Mouse (Mus musculus) G1E (cell line): Measurements from ENCODE around the gene Ankzf1. TPM values are rescaled to one million over a fixed set of nuclear protein-coding genes. Genes with fewer than 3 reads are reported as not detected.

Experiments used
- ATAC-seq: 2 replicates; pipeline ENCODE4 v1.8.0; 2016; ENCODE audit warnings: mild to moderate bottlenecking; ENCODE audit not compliant: insufficient number of reproducible peaks, poor library complexity, low FRiP score, severe bottlenecking; ENCODE audit errors: extremely low read depth
- DNase-seq: peaks from one replicate; pipeline ENCODE4 v3.0.0; 2012; ENCODE audit warnings: low spot score
- H3K27me3 ChIP-seq: 2 replicates; pipeline ENCODE4 v1.6.1; 2012; ENCODE audit warnings: mild to moderate bottlenecking, low read length, inconsistent platforms; ENCODE audit not compliant: insufficient read depth
- H3K36me3 ChIP-seq: replicated peaks from 2 replicates; pipeline ENCODE3; 2012; ENCODE audit warnings: mild to moderate bottlenecking, inconsistent platforms
- H3K4me1 ChIP-seq: 2 replicates; pipeline ENCODE4 v1.6.1; 2012; ENCODE audit warnings: low read depth, low read length, inconsistent platforms, mixed read lengths; ENCODE audit not compliant: insufficient read depth
- H3K4me3 ChIP-seq: 2 replicates; pipeline ENCODE4 v1.5.1; 2012; ENCODE audit warnings: low read depth, mild to moderate bottlenecking, inconsistent platforms, low read length, moderate library complexity, mixed read lengths
- H3K9me3 ChIP-seq: replicated peaks from 2 replicates; pipeline ENCODE4 v1.6.1; 2012; ENCODE audit warnings: inconsistent platforms
- CTCF ChIP-seq: IDR thresholded peaks from 2 replicates; pipeline ENCODE4 v1.5.1; 2012; ENCODE audit warnings: low read depth, low read length, inconsistent platforms, mixed read lengths
- GATA1 ChIP-seq: IDR thresholded peaks from 2 replicates; pipeline ENCODE4 v1.6.1; 2012; ENCODE audit warnings: borderline replicate concordance, low read length, inconsistent platforms, mixed read lengths
- GATA2 ChIP-seq: IDR thresholded peaks from 2 replicates; pipeline ENCODE4 v1.6.1; 2012; ENCODE audit warnings: low read depth, low read length, inconsistent platforms, borderline replicate concordance
- POLR2AphosphoS5 ChIP-seq: IDR thresholded peaks from 2 replicates; pipeline ENCODE4 v1.6.1; 2012; ENCODE audit warnings: low read depth, low read length, inconsistent platforms; ENCODE audit not compliant: insufficient replicate concordance
- TAL1 ChIP-seq: conservative IDR thresholded peaks from 2 replicates; pipeline ENCODE4 v1.6.1; 2012; ENCODE audit warnings: low read depth, low read length, inconsistent platforms, mixed read lengths
- polyA plus RNA-seq: library from polyadenylated mRNA; stranded (reverse); fragments of >175 nt; gene quantifications from 2 replicates; pipeline ENCODE4 v1.2.3, GENCODE M21; 2012
- total RNA-seq, 2 experiments: library from RNA; stranded (forward) in 1 of 2; stranded (reverse) in 1 of 2; fragments of 200-1000 nt in 1 of 2; fragments of >200 nt in 1 of 2; fragmentation: Nextera tagmentation in 1 of 2; gene quantifications; 2 replicates each; pipeline ENCODE4 v1.2.3; 2014 to 2017

Gene Ankzf1
- total and polyA plus RNA-seq, 3 experiments, result 22.9 to 57.4 (median 50.4) TPM

GRCm38 (mm10) chr1:75179334-75180104, 12.4 kb upstream of the Ankzf1 start:
- no peaks in the 10 kb centered on the region; the same call in 1 of the 2 replicates for H3K27me3 ChIP-seq
- peaks cover 59% of the 10 kb centered on the region for H3K4me1 ChIP-seq
- peaks cover 81% of the 10 kb centered on the region for H3K36me3 ChIP-seq
- DNase-seq, result peak; percentile 86
- peak; percentile 65 for ATAC-seq
- H3K4me3 ChIP-seq, result peak overlapping the region; percentile 80
- H3K9me3 ChIP-seq, result peaks cover 3% of the 10 kb centered on the region; the same call in 1 of the 2 replicates
- no peak for TF ChIP-seq GATA2
- peak; percentile 47; the same call in 1 of the 2 replicates for TF ChIP-seq TAL1
- TF ChIP-seq POLR2AphosphoS5, result no peak

GRCm38 (mm10) chr1:75180105-75180590, 11.8 kb upstream of the Ankzf1 start, which contains the start of gene Abcb6:
Abcb6 (minus strand) TSS chr1:75180392.
- TF ChIP-seq POLR2AphosphoS5 (no peak), TAL1 (no peak), GATA1 (no peak), GATA2 (no peak)
- peak; percentile 94 for DNase-seq
- ATAC-seq, result peak; percentile 85
- Histone ChIP-seq H3K4me3 (peak within 1 kb of the TSS; percentile 80), H3K9me3 (peaks cover 3% of the 10 kb centered on the region; the same call in 1 of the 2 replicates), H3K36me3 (peaks cover 82% of the 10 kb centered on the region), H3K27me3 (no peaks in the 10 kb centered on the region; the same call in 1 of the 2 replicates), H3K4me1 (peaks cover 63% of the 10 kb centered on the region)

GRCm38 (mm10) chr1:75180741-75181140, 11.2 kb upstream of the Ankzf1 start:
- no peak for TF ChIP-seq POLR2AphosphoS5
- no peak for TF ChIP-seq TAL1
- no peak for TF ChIP-seq GATA1
- TF ChIP-seq GATA2, result no peak
- no peak for TF ChIP-seq CTCF
- no peak for ATAC-seq
- Histone ChIP-seq H3K36me3 (peaks cover 82% of the 10 kb centered on the region), H3K4me3 (peak overlapping the region; percentile 80; the same call in 1 of the 2 replicates), H3K4me1 (peaks cover 62% of the 10 kb centered on the region), H3K27me3 (no peaks in the 10 kb centered on the region; the same call in 1 of the 2 replicates), H3K9me3 (peaks cover 3% of the 10 kb centered on the region; the same call in 1 of the 2 replicates)
- no peak for DNase-seq

- Histone ChIP-seq H3K4me1 (peaks cover 58% of the 10 kb centered on the region), H3K9me3 (peaks cover 3% of the 10 kb centered on the region; the same call in 1 of the 2 replicates), H3K4me3 (peak overlapping the region; percentile 10; the same call in 1 of the 2 replicates), H3K27me3 (no peaks in the 10 kb centered on the region; the same call in 1 of the 2 replicates), H3K36me3 (peaks cover 82% of the 10 kb centered on the region)
- TF ChIP-seq TAL1, result no peak
- TF ChIP-seq GATA2, result no peak
- no peak for TF ChIP-seq CTCF
- no peak for TF ChIP-seq POLR2AphosphoS5
- TF ChIP-seq GATA1, result no peak
- ATAC-seq (no peak), DNase-seq (no peak)
Measured at GRCm38 (mm10) chr1:75181377-75181870, 10.5 kb upstream of the Ankzf1 start.

- Histone ChIP-seq H3K27me3 (no peaks in the 10 kb centered on the region; the same call in 1 of the 2 replicates), H3K36me3 (peaks cover 82% of the 10 kb centered on the region)
- no peak for ATAC-seq
Measured at GRCm38 (mm10) chr1:75182160-75182559, 9.8 kb upstream of the Ankzf1 start.

GRCm38 (mm10) chr1:75185495-75185894, 6.5 kb upstream of the Ankzf1 start:
- DNase-seq (no peak), ATAC-seq (no peak)
- no peaks in the 10 kb centered on the region; the same call in 1 of the 2 replicates for H3K27me3 ChIP-seq
- peaks cover 97% of the 10 kb centered on the region for H3K36me3 ChIP-seq
- H3K4me3 ChIP-seq, result no peak overlapping the region
- peaks cover 3% of the 10 kb centered on the region; the same call in 1 of the 2 replicates for H3K9me3 ChIP-seq
- H3K4me1 ChIP-seq, result peaks cover 50% of the 10 kb centered on the region
- TF ChIP-seq CTCF (no peak), GATA1 (no peak), TAL1 (no peak), GATA2 (no peak), POLR2AphosphoS5 (no peak)

More at GRCm38 (mm10) chr1:75182160-75182559, 9.8 kb upstream of the Ankzf1 start:
- Histone ChIP-seq H3K4me1 (peaks cover 54% of the 10 kb centered on the region), H3K9me3 (peaks cover 3% of the 10 kb centered on the region; the same call in 1 of the 2 replicates), H3K4me3 (no peak overlapping the region)
- TF ChIP-seq GATA1, result no peak
- TF ChIP-seq GATA2, result no peak
- no peak for TF ChIP-seq TAL1
- TF ChIP-seq POLR2AphosphoS5, result no peak
- no peak for TF ChIP-seq CTCF
- DNase-seq, result no peak
